Mouse (Mus musculus): ENCODE data around the gene Acp5. TPM values are rescaled to one million over a fixed set of nuclear protein-coding genes. Genes with fewer than 3 reads are reported as not detected.
A peak's percentile ranks its signal among the peaks of the same experiment; 100 is the strongest.

Gene Acp5
- polyA plus RNA-seq (2014; fragmentation: Nextera tagmentation; extraction: Ambion mirVana), result 14.3 and 15.7 TPM in 2 replicates

- H3K27ac ChIP-seq (replicated peaks; ENCODE audit: low read depth, low read length), result no peak within 1 kb of the TSS
- H3K9me3 ChIP-seq (replicated peaks; ENCODE audit: control insufficient read depth, low read length), result no peaks in the 10 kb centered on the region
- DNase-seq (ENCODE audit: low spot score) (no peak), ATAC-seq (replicated peaks; ENCODE audit: insufficient number of reproducible peaks, low FRiP score, low TSS enrichment, low read depth) (no peak)
- no peak within 1 kb of the TSS for H3K9ac ChIP-seq (replicated peaks; ENCODE audit: low read length)
- H3K36me3 ChIP-seq (replicated peaks; ENCODE audit: control insufficient read depth, insufficient read depth, low read depth, low read length), result no peaks in the 10 kb centered on the region
- H3K4me1 ChIP-seq (ENCODE audit: control insufficient read depth, insufficient read depth, low read length), result peaks cover 3% of the 10 kb centered on the region; the same call in 1 of the 2 replicates
- no peak within 1 kb of the TSS for H3K4me2 ChIP-seq (ENCODE audit: low read depth, low read length)
- 74% methylated on average over 7 of the region's 7 CpGs for WGBS
- peaks cover 9% of the 10 kb centered on the region for H3K27me3 ChIP-seq (ENCODE audit: control insufficient read depth, insufficient read depth, low read length)
- no peak within 1 kb of the TSS for H3K4me3 ChIP-seq (ENCODE audit: low read depth, low read length)
Measured at GRCm38 (mm10) chr9:22135644-22136390, at the start of gene Acp5. TSS of gene Acp5 (minus strand) at chr9:22135711.

DNA sequence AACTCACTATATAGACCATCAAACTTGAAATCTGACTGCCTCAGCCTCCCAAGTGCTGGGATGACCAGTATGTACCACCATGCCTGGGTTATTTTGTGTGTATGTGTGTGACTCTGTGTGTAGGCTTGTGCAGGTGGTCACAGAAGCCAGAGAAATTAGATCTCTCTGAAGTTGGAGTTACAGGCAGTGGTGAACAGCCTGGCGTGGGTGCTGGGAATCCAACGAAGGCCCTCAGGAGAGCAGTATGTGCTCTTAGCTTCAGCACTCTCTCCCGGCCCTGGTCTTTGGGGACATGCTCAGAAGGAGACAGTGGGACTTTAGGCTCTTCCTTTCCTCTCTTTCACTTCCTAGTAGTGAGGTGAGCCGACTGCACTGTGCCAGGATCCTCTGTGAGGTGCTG lies 36.8 kb upstream of the Acp5 start:
- no peak for ATAC-seq (replicated peaks; ENCODE audit: insufficient number of reproducible peaks, low FRiP score, low TSS enrichment, low read depth)
- Histone ChIP-seq H3K4me2 (ENCODE audit: low read depth, low read length) (no peak overlapping the region), H3K27me3 (ENCODE audit: control insufficient read depth, insufficient read depth, low read length) (no peaks in the 10 kb centered on the region), H3K9ac (replicated peaks; ENCODE audit: low read length) (no peak overlapping the region), H3K36me3 (replicated peaks; ENCODE audit: control insufficient read depth, insufficient read depth, low read depth, low read length) (no peaks in the 10 kb centered on the region), H3K4me1 (ENCODE audit: control insufficient read depth, insufficient read depth, low read length) (no peaks in the 10 kb centered on the region), H3K9me3 (replicated peaks; ENCODE audit: control insufficient read depth, low read length) (no peaks in the 10 kb centered on the region), H3K4me3 (ENCODE audit: low read depth, low read length) (no peak overlapping the region), H3K27ac (replicated peaks; ENCODE audit: low read depth, low read length) (no peak overlapping the region)
- WGBS, result 81% methylated on average over 4 of the region's 4 CpGs
- DNase-seq (ENCODE audit: low spot score), result no peak

DNA sequence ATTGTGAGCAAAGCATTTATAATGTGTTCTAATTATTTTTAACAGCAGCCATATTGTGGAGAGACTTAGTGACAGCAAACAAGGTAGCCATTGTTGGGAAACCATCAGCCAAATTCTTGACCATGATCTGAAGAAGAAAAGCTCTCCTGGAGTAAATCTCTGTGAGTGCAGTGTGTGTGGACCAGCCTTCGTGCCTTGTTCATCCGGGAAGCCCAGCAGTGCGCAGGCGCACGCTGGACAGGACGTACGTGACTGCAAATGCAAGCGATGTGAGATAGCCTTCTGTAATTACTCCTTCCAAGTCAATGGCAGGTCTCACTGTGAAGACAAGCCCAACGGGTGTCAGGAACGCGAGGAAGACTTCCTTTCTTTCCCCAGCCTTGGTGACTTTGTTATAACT lies 33.8 kb upstream of the Acp5 start:
- DNase-seq (ENCODE audit: low spot score) (no peak), ATAC-seq (replicated peaks; ENCODE audit: insufficient number of reproducible peaks, low FRiP score, low TSS enrichment, low read depth) (no peak)
- 94% methylated on average over 11 of the region's 11 CpGs for WGBS
- no peaks in the 10 kb centered on the region for H3K4me1 ChIP-seq (ENCODE audit: control insufficient read depth, insufficient read depth, low read length)
- H3K27ac ChIP-seq (replicated peaks; ENCODE audit: low read depth, low read length), result no peak overlapping the region
- no peak overlapping the region for H3K9ac ChIP-seq (replicated peaks; ENCODE audit: low read length)
- H3K27me3 ChIP-seq (ENCODE audit: control insufficient read depth, insufficient read depth, low read length), result no peaks in the 10 kb centered on the region
- no peaks in the 10 kb centered on the region for H3K9me3 ChIP-seq (replicated peaks; ENCODE audit: control insufficient read depth, low read length)
- no peak overlapping the region for H3K4me2 ChIP-seq (ENCODE audit: low read depth, low read length)
- H3K4me3 ChIP-seq (ENCODE audit: low read depth, low read length), result no peak overlapping the region
- H3K36me3 ChIP-seq (replicated peaks; ENCODE audit: control insufficient read depth, insufficient read depth, low read depth, low read length), result no peaks in the 10 kb centered on the region

DNA sequence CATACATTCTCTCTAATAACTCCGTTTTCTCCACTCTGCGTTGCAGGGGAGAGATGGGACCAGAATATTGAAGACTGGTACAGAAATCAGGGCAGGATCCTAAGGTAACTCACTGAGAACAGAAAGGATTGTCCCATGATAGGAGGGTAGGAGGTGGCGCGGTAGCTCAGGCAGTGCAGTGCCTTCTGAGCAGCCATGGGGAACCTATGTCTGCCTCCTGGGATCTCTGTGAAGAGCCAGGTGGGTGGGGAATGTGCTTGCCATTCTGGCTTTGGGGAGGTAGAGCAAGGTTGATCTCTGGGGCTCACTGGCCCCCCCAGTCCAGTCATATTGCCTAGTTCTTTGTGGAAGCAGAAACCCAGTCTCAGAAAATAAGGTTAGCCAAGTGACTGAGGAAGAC lies 32.2 kb upstream of the Acp5 start:
- Histone ChIP-seq H3K9me3 (replicated peaks; ENCODE audit: control insufficient read depth, low read length) (no peaks in the 10 kb centered on the region), H3K4me1 (ENCODE audit: control insufficient read depth, insufficient read depth, low read length) (no peaks in the 10 kb centered on the region), H3K27me3 (ENCODE audit: control insufficient read depth, insufficient read depth, low read length) (no peaks in the 10 kb centered on the region), H3K27ac (replicated peaks; ENCODE audit: low read depth, low read length) (no peak overlapping the region), H3K4me2 (ENCODE audit: low read depth, low read length) (no peak overlapping the region), H3K36me3 (replicated peaks; ENCODE audit: control insufficient read depth, insufficient read depth, low read depth, low read length) (no peaks in the 10 kb centered on the region), H3K9ac (replicated peaks; ENCODE audit: low read length) (no peak overlapping the region), H3K4me3 (ENCODE audit: low read depth, low read length) (no peak overlapping the region)
- DNase-seq (ENCODE audit: low spot score) (no peak), ATAC-seq (replicated peaks; ENCODE audit: insufficient number of reproducible peaks, low FRiP score, low TSS enrichment, low read depth) (no peak)
- WGBS, result 90% methylated on average over 4 of the region's 4 CpGs

GRCm38 (mm10) chr9:22166686-22167085 lies 31.2 kb upstream of the Acp5 start:
- Histone ChIP-seq H3K9ac (replicated peaks; ENCODE audit: low read length) (no peak overlapping the region), H3K4me1 (ENCODE audit: control insufficient read depth, insufficient read depth, low read length) (no peaks in the 10 kb centered on the region), H3K9me3 (replicated peaks; ENCODE audit: control insufficient read depth, low read length) (no peaks in the 10 kb centered on the region), H3K27me3 (ENCODE audit: control insufficient read depth, insufficient read depth, low read length) (no peaks in the 10 kb centered on the region), H3K36me3 (replicated peaks; ENCODE audit: control insufficient read depth, insufficient read depth, low read depth, low read length) (no peaks in the 10 kb centered on the region), H3K4me2 (ENCODE audit: low read depth, low read length) (no peak overlapping the region), H3K27ac (replicated peaks; ENCODE audit: low read depth, low read length) (no peak overlapping the region), H3K4me3 (ENCODE audit: low read depth, low read length) (no peak overlapping the region)
- 89% methylated on average over 10 of the region's 10 CpGs for WGBS
- ATAC-seq (replicated peaks; ENCODE audit: insufficient number of reproducible peaks, low FRiP score, low TSS enrichment, low read depth) (no peak), DNase-seq (ENCODE audit: low spot score) (no peak)

DNA sequence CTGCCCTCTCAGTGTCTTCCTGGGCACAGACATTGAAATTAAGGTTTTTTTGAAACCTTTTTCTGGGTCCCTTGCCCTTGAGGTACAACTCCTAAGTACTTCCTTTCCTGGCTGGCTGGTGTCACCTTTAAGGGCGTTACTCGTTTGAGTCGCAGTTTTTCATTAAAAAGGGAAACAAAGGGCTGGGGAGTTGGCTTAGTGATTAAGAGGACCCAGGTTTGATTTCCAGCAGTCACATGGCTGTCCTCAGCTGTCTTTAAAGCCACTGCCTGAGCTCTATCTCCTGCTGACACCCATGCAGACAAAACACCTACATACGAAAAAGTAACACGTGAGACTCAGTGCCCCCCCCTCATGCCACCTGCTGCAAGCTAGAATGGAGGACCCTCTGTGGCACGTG lies 30.5 kb upstream of the Acp5 start:
- DNase-seq (ENCODE audit: low spot score) (no peak), ATAC-seq (replicated peaks; ENCODE audit: insufficient number of reproducible peaks, low FRiP score, low TSS enrichment, low read depth) (no peak)
- WGBS, result 50% methylated on average over 6 of the region's 6 CpGs
- H3K27me3 ChIP-seq (ENCODE audit: control insufficient read depth, insufficient read depth, low read length), result no peaks in the 10 kb centered on the region
- no peak overlapping the region for H3K4me3 ChIP-seq (ENCODE audit: low read depth, low read length)
- H3K36me3 ChIP-seq (replicated peaks; ENCODE audit: control insufficient read depth, insufficient read depth, low read depth, low read length), result no peaks in the 10 kb centered on the region
- H3K4me2 ChIP-seq (ENCODE audit: low read depth, low read length), result no peak overlapping the region
- H3K9ac ChIP-seq (replicated peaks; ENCODE audit: low read length), result no peak overlapping the region
- no peaks in the 10 kb centered on the region for H3K9me3 ChIP-seq (replicated peaks; ENCODE audit: control insufficient read depth, low read length)
- H3K4me1 ChIP-seq (ENCODE audit: control insufficient read depth, insufficient read depth, low read length), result no peaks in the 10 kb centered on the region
- H3K27ac ChIP-seq (replicated peaks; ENCODE audit: low read depth, low read length), result no peak overlapping the region

- DNase-seq (ENCODE audit: low spot score) (peak; percentile 69), ATAC-seq (replicated peaks; ENCODE audit: insufficient number of reproducible peaks, low FRiP score, low TSS enrichment, low read depth) (peak; percentile 73)
- H3K36me3 ChIP-seq (replicated peaks; ENCODE audit: control insufficient read depth, insufficient read depth, low read depth, low read length), result no peaks in the 10 kb centered on the region
- no peaks in the 10 kb centered on the region for H3K27me3 ChIP-seq (ENCODE audit: control insufficient read depth, insufficient read depth, low read length)
- no peaks in the 10 kb centered on the region for H3K9me3 ChIP-seq (replicated peaks; ENCODE audit: control insufficient read depth, low read length)
- H3K4me1 ChIP-seq (ENCODE audit: control insufficient read depth, insufficient read depth, low read length), result no peaks in the 10 kb centered on the region
- peak overlapping the region; percentile 71 for H3K9ac ChIP-seq (replicated peaks; ENCODE audit: low read length)
- H3K4me3 ChIP-seq (ENCODE audit: low read depth, low read length), result peak overlapping the region; percentile 61
- 2% methylated on average over 53 of the region's 54 CpGs for WGBS
- 0 out of 2 replicates have a peak overlapping the region, but pooled peaks have one; percentile 4 for H3K27ac ChIP-seq (replicated peaks; ENCODE audit: low read depth, low read length)
- H3K4me2 ChIP-seq (ENCODE audit: low read depth, low read length), result peak overlapping the region; percentile 97
Measured at GRCm38 (mm10) chr9:22164711-22165668, 29.5 kb upstream of the Acp5 start.

- H3K4me1 ChIP-seq (ENCODE audit: control insufficient read depth, insufficient read depth, low read length), result no peaks in the 10 kb centered on the region
- DNase-seq (ENCODE audit: low spot score), result no peak
- H3K27me3 ChIP-seq (ENCODE audit: control insufficient read depth, insufficient read depth, low read length), result no peaks in the 10 kb centered on the region
- H3K9me3 ChIP-seq (replicated peaks; ENCODE audit: control insufficient read depth, low read length), result no peaks in the 10 kb centered on the region
- H3K36me3 ChIP-seq (replicated peaks; ENCODE audit: control insufficient read depth, insufficient read depth, low read depth, low read length), result no peaks in the 10 kb centered on the region; the same call in 1 of the 2 replicates
- 86% methylated on average over 7 of the region's 7 CpGs for WGBS
- no peak overlapping the region for H3K4me3 ChIP-seq (ENCODE audit: low read depth, low read length)
- no peak overlapping the region for H3K9ac ChIP-seq (replicated peaks; ENCODE audit: low read length)
- H3K4me2 ChIP-seq (ENCODE audit: low read depth, low read length), result no peak overlapping the region
- ATAC-seq (replicated peaks; ENCODE audit: insufficient number of reproducible peaks, low FRiP score, low TSS enrichment, low read depth), result no peak
- no peak overlapping the region for H3K27ac ChIP-seq (replicated peaks; ENCODE audit: low read depth, low read length)
Measured at GRCm38 (mm10) chr9:22162912-22163311, 27.4 kb upstream of the Acp5 start.
